Mouse (Mus musculus) stomach, embryonic 16.5 days (tissue): ENCODE results near the gene 1700042G07Rik. TPM values are rescaled to one million over a fixed set of nuclear protein-coding genes. Genes with fewer than 3 reads are reported as not detected.

Experiments
- ATAC-seq: fragments of 200-750 bp; cut with Nextera tagmentation; 2 replicates; pipeline ENCODE4 v1.8.0; 2017; ENCODE audit warnings: moderate number of reproducible peaks, moderate TSS enrichment; ENCODE audit not compliant: insufficient read depth, low FRiP score
- H3K27ac ChIP-seq: fragments of 300-500 bp; sonication (generic); 2 replicates; pipeline ENCODE4 v1.5.1; 2014; ENCODE audit warnings: low read length
- H3K27me3 ChIP-seq: fragments of 300-500 bp; sonication (generic); 2 replicates; pipeline ENCODE4 v1.6.1; 2014; ENCODE audit warnings: low read length, control low read depth, mixed read lengths; ENCODE audit not compliant: control insufficient read depth, insufficient read depth
- H3K36me3 ChIP-seq: fragments of 300-500 bp; sonication (generic); 2 replicates; pipeline ENCODE4 v1.6.1; 2014; ENCODE audit warnings: low read length; ENCODE audit not compliant: control insufficient read depth, insufficient read depth
- H3K4me1 ChIP-seq: fragments of 300-500 bp; sonication (generic); 2 replicates; pipeline ENCODE4 v1.6.1; 2014; ENCODE audit warnings: low read length, control low read depth, mixed read lengths; ENCODE audit not compliant: control insufficient read depth, insufficient read depth
- H3K4me2 ChIP-seq: fragments of 300-500 bp; sonication (generic); 2 replicates; pipeline ENCODE4 v1.6.1; 2014; ENCODE audit warnings: low read depth, low read length, mixed read lengths
- H3K4me3 ChIP-seq: fragments of 300-500 bp; sonication (generic); replicated peaks from 2 replicates; pipeline ENCODE4 v1.5.1; 2014; ENCODE audit warnings: mild to moderate bottlenecking, low read length
- H3K9ac ChIP-seq: fragments of 300-500 bp; sonication (generic); 2 replicates; pipeline ENCODE4 v1.6.1; 2014; ENCODE audit warnings: low read length
- H3K9me3 ChIP-seq: fragments of 300-500 bp; sonication (generic); replicated peaks from 2 replicates; pipeline ENCODE4 v1.6.1; 2016; ENCODE audit warnings: low read length, control low read depth; ENCODE audit not compliant: control insufficient read depth
- WGBS: fragments of 180-500 bp; shearing (Covaris S2); extraction: QIAGEN DNeasy Blood & Tissue Kit; methylation state at CpG from one replicate; pipeline ENCODE4 v1.1.7; 2014; 5-methylcytosine and 5-hydroxymethylcytosine counted together
- polyA plus RNA-seq: library from polyadenylated mRNA; unstranded; fragments of >200 nt; fragmentation: Nextera tagmentation; extraction: Ambion mirVana; gene quantifications from 2 replicates; pipeline ENCODE4 v1.2.1, GENCODE M21; 2015

1700042G07Rik gene
- polyA plus RNA-seq, 1 experiment from 2014 or later: not detected

DNA sequence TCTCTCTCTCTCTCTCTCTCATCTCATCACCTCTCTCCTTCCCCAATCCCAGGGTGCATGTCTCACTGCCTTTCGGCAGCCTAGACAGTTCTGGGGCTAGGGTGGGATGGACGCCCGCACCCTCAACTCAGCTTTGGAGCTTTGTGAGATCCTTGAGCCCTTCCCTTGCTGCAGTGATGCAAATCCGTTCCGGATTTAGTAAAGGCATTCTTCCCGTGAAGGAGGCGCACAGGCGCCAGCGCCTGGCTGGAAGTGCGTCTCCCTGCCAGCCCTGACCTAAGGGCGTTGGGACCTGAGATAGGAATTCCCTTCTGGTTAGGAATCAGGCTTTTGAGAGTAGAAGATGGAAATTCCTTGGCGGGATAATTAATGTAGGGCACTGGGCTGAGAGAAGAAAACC lies 9.6 kb downstream of the 1700042G07Rik start:
- Histone ChIP-seq H3K4me2 (peak overlapping the region; percentile 25; the same call in 1 of the 2 replicates), H3K4me3 (no peak overlapping the region)

DNA sequence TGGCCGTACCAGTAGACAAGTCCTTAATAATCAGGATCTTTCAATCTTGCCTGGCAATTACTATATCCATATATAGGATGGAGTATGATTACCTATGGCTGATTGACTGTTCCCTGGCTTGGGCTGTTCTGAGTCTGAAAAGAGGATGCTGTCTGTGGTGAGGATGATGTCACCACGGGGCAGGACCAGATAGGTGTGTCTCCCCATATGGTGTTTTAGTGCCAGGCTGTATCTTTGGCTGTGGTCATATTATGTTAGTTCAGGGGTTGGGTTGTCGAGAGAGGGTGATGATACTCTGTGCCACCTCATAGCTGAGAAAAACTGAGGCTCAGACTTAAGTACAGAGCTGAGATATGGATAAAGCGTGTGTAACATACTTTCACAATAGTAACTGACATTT lies 11.9 kb downstream of the 1700042G07Rik start:
- no peak overlapping the region for H3K4me2 ChIP-seq
- WGBS: 82% methylated on average over 4 of the region's 4 CpGs
- H3K4me3 ChIP-seq: no peak overlapping the region
- no peaks in the 10 kb centered on the region for H3K9me3 ChIP-seq
- H3K27me3 ChIP-seq: peaks cover 3% of the 10 kb centered on the region; the same call in 1 of the 2 replicates
- no peak overlapping the region for H3K9ac ChIP-seq
- H3K36me3 ChIP-seq: no peaks in the 10 kb centered on the region
- peaks cover 4% of the 10 kb centered on the region; the same call in 1 of the 2 replicates for H3K4me1 ChIP-seq
- H3K27ac ChIP-seq: no peak overlapping the region
- ATAC-seq: no peak

More for the DNA sequence above, 9.6 kb downstream of the 1700042G07Rik start:
- WGBS: 11% methylated on average over 12 of the region's 12 CpGs
- Histone ChIP-seq H3K36me3 (no peaks in the 10 kb centered on the region), H3K27me3 (peaks cover 3% of the 10 kb centered on the region; the same call in 1 of the 2 replicates), H3K27ac (peak overlapping the region; percentile 14; the same call in 1 of the 2 replicates), H3K9ac (peak overlapping the region; percentile 2), H3K9me3 (no peaks in the 10 kb centered on the region), H3K4me1 (peaks cover 4% of the 10 kb centered on the region; the same call in 1 of the 2 replicates)
- ATAC-seq: no peak

DNA sequence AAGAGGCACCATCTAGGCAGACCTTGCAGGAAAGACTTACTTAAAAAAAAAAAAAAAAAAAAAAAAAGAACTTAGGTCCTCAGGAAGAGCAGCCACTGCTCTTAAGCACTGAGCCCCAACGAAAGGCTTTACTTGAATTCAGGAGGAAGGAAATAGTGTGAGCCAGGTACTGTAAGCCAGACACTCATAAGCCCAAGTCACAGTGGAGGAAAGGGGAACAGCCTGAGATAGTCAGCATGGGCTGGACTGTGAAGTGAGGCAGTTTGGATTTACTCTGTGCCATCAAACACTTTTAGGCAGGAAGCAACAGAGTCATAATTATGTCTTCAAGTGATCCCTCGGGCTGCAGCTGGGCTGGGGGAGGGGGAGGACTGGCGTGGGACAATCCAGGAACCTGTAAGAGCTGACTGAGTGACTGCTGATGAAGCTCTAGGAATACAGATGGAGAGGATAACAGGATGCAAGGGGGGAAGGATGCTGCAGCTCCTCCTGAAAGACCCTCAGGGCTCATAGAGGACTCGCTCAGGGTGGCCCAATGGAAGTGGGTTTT lies 19.2 kb downstream of the 1700042G07Rik start:
- H3K4me2 ChIP-seq: no peak overlapping the region
- H3K27ac ChIP-seq: no peak overlapping the region
- no peaks in the 10 kb centered on the region for H3K9me3 ChIP-seq
- H3K9ac ChIP-seq: no peak overlapping the region
- no peak for ATAC-seq
- 55% methylated on average over 4 of the region's 4 CpGs for WGBS
- H3K4me3 ChIP-seq: no peak overlapping the region
- H3K27me3 ChIP-seq: no peaks in the 10 kb centered on the region
- H3K4me1 ChIP-seq: no peaks in the 10 kb centered on the region
- H3K36me3 ChIP-seq: no peaks in the 10 kb centered on the region

GRCm38 (mm10) chr4:116193583-116194383 lies 20.6 kb downstream of the 1700042G07Rik start:
- no peak overlapping the region for H3K9ac ChIP-seq
- H3K4me1 ChIP-seq: no peaks in the 10 kb centered on the region
- no peaks in the 10 kb centered on the region for H3K9me3 ChIP-seq
- no peak overlapping the region for H3K4me2 ChIP-seq
- no peak overlapping the region for H3K4me3 ChIP-seq
- no peaks in the 10 kb centered on the region for H3K27me3 ChIP-seq
- no peak overlapping the region for H3K27ac ChIP-seq
- peak; percentile 64 for ATAC-seq
- H3K36me3 ChIP-seq: no peaks in the 10 kb centered on the region
- WGBS: 47% methylated on average over 9 of the region's 9 CpGs

GRCm38 (mm10) chr4:116198422-116198821 lies 25.2 kb downstream of the 1700042G07Rik start:
- 82% methylated on average over 2 of the region's 2 CpGs for WGBS

DNA sequence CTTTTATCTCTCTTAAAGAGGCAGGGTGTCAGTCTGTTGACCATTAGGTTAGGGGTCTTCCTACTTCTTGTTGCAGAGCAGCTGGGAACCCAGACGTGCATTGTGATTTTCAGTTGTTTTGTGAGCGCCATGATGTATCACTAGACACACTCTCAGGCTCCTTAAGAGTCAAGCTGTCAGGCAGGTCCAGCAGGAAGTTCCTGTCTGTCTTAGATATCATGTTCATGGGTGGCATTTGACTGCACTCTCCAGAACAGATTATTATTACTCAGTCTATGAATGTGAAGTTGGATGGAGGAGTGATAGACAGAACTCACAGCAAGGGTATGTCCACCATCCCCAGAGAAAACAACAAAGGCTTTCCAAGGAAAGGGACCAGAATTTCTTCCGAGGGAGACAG lies 31.2 kb downstream of the 1700042G07Rik start:
- Histone ChIP-seq H3K9me3 (no peaks in the 10 kb centered on the region), H3K9ac (no peak overlapping the region), H3K4me3 (no peak overlapping the region), H3K4me2 (no peak overlapping the region), H3K36me3 (no peaks in the 10 kb centered on the region), H3K4me1 (no peaks in the 10 kb centered on the region), H3K27me3 (no peaks in the 10 kb centered on the region), H3K27ac (no peak overlapping the region)
- no peak for ATAC-seq
- 54% methylated on average over 3 of the region's 3 CpGs for WGBS

More at GRCm38 (mm10) chr4:116198422-116198821, 25.2 kb downstream of the 1700042G07Rik start:
- H3K36me3 ChIP-seq: no peaks in the 10 kb centered on the region
- H3K9ac ChIP-seq: no peak overlapping the region
- H3K4me2 ChIP-seq: no peak overlapping the region
- H3K4me1 ChIP-seq: no peaks in the 10 kb centered on the region
- no peaks in the 10 kb centered on the region for H3K9me3 ChIP-seq
- H3K27ac ChIP-seq: no peak overlapping the region
- ATAC-seq: no peak
- H3K27me3 ChIP-seq: no peaks in the 10 kb centered on the region
- H3K4me3 ChIP-seq: no peak overlapping the region

GRCm38 (mm10) chr4:116206531-116206930 lies 33.4 kb downstream of the 1700042G07Rik start:
- no peak overlapping the region for H3K9ac ChIP-seq
- no peak overlapping the region for H3K4me3 ChIP-seq
- no peaks in the 10 kb centered on the region for H3K36me3 ChIP-seq
- H3K27me3 ChIP-seq: no peaks in the 10 kb centered on the region
- no peaks in the 10 kb centered on the region for H3K4me1 ChIP-seq
- ATAC-seq: 0 out of 2 replicates have a peak, but pooled peaks have one; percentile 37
- H3K4me2 ChIP-seq: no peak overlapping the region
- WGBS: 69% methylated on average over 4 of the region's 4 CpGs
- no peaks in the 10 kb centered on the region for H3K9me3 ChIP-seq
- H3K27ac ChIP-seq: no peak overlapping the region

- Histone ChIP-seq H3K9ac (no peak overlapping the region), H3K4me1 (no peaks in the 10 kb centered on the region), H3K4me3 (no peak overlapping the region), H3K36me3 (no peaks in the 10 kb centered on the region), H3K9me3 (no peaks in the 10 kb centered on the region), H3K27me3 (no peaks in the 10 kb centered on the region), H3K27ac (no peak overlapping the region), H3K4me2 (no peak overlapping the region)
- no peak for ATAC-seq
- 91% methylated on average over 1 of the region's 1 CpGs for WGBS
Measured at GRCm38 (mm10) chr4:116208891-116209290, 35.7 kb downstream of the 1700042G07Rik start.

DNA sequence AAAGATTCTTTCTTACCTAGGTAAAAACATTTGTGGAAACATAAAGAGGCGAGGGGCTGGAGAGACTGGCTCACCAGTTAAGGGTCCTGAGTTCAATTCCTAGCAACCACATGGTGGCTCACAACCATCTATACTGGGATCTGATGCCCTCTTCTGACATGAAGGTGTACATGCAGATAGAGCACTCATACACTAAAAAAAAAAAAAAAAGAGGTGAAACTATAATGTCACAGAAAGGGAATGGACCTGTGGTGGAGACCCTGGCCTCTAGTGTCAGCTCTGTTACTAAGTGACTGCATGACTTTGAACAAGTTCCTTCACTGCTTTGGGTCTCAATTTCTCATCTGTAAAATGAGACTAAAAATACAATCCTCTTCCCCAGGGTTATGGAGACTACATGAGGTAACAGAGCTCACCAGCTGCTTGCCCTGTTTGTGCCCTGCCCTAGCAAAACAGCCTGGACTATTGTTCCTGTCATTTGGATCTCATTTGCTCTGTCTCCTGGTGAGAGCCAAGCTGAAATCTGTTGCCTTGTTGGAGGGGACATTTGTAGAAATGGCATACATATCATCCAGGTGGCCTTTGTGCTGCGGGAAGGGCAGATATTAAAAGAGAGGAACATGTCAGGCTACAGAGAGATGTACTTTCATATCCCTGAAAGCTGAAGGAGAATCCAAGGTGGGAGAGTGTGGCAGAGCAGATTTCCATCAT lies 42.9 kb downstream of the 1700042G07Rik start:
- peaks cover 8% of the 10 kb centered on the region; the same call in 1 of the 2 replicates for H3K4me1 ChIP-seq
- no peaks in the 10 kb centered on the region for H3K27me3 ChIP-seq
- H3K36me3 ChIP-seq: no peaks in the 10 kb centered on the region
- H3K4me3 ChIP-seq: no peak overlapping the region
- H3K27ac ChIP-seq: no peak overlapping the region
- H3K9ac ChIP-seq: no peak overlapping the region
- no peak for ATAC-seq
- H3K4me2 ChIP-seq: no peak overlapping the region
- no peaks in the 10 kb centered on the region for H3K9me3 ChIP-seq
- WGBS: 74% methylated on average over 2 of the region's 2 CpGs
